Mouse (Mus musculus) urinary bladder, postnatal 10 days (tissue): ENCODE data around the gene Olfr1462.

Experiments
- DNase-seq: peaks from one replicate; pipeline ENCODE4 v3.0.0; 2022; ENCODE audit warnings: low spot score

The Olfr1462 gene

DNA sequence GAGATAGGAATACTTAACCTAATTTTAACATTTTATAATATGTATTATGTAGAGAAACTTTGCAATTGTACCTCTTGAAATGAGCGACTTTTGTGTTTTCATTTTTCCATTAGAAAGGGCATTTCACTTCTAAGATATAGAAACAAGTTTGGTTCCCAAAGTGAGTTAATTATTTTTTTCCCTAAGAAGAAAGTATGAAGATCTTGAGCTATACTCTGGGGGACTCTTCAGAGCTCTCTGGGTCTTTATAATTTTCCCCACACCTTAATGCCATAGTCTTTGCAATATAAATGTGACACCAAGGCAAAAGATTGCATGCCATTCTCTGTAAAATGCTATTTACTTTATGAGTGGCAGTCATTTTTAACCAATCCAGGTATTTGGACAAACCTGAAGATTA is at the start of gene Olfr1462:
Gene Olfr1462 (plus strand): TSS at position 301 of the 400 bp plus-strand sequence.
- DNase-seq, result no peak

DNA sequence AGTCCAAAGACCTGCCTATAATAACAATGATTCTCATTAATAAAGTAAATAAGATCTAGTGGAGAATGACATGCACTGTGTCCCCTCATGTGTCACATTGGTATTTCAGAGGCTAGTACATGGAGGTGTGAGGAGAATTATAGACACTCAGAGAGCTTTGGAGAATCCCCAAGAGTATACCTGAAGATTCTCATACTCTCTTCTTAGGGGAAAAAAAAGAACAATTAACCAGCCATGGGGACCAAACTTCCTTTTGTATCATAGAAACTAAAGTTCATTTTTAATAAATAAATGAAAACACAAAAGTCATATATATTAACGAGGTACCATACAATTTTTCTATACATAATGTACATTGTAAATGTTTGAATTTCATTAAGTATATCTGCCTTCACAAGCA is 36.1 kb upstream of the Olfr1462 start, which contains the start of gene Olfr1459:
Gene Olfr1459 (minus strand): TSS at position 101 of the 400 bp plus-strand sequence.
- no peak for DNase-seq

- no peak for DNase-seq
Observed at GRCm38 (mm10) chr19:13162700-13163099, 22.8 kb upstream of the Olfr1462 start, which contains the start of gene Olfr1461. Gene Olfr1461 (plus strand): TSS chr19:13163000.

DNA sequence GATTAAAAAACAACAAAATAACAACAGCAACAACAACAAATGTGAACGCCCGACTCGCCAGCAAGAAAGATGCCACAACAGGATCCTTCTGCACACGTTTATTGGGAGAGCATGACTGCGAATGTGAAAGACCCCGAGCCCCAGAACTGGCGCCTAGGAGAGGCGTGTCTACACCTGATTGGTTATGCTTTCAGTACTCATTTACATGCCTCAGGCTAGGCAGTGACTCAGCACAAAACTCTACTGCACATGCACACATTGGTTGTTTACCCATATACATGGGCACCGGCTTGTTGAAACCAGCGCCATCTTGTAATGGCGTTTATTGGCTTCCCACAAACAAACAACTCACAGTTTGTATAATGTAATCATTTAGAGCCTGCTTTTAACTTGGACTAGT is 36.1 kb downstream of the Olfr1462 start:
- DNase-seq, result no peak

- no peak for DNase-seq
Observed at GRCm38 (mm10) chr19:13231028-13231427, 45.5 kb downstream of the Olfr1462 start, which contains the start of gene Olfr1463. Gene Olfr1463 (plus strand): TSS chr19:13231328.
